ENCODE assay signal across 13 mouse cellular contexts in genomic region chrX:162844447-162845100, GRCm38 (mm10). TPM values are rescaled to one million over a fixed set of nuclear protein-coding genes. Genes with fewer than 3 reads are reported as not detected.
DNase-seq lines count a peak whose midpoint lies in the region; ATAC-seq and TF ChIP-seq lines count a peak whose summit lies in the region.
"Had no signal": no experiment of that assay in that cellular context is flagged by ENCODE, and none has a peak within 500 bp of the region (broad histone marks: within the 10 kb centered on the region; RNA-seq: fewer than 3 reads in every experiment).

No protein-coding gene starts in this region.

- no peak overlapping the region for H3K4me3 ChIP-seq in liver, postnatal 0 days (ENCODE audit: low read depth, low read length)
- H3K4me3 ChIP-seq: midbrain, embryonic 13.5 days; neural tube, embryonic 12.5 days had no signal

- no peaks in the 10 kb centered on the region for H3K4me1 ChIP-seq in liver, postnatal 0 days (ENCODE audit: insufficient read depth)
- H3K4me1 ChIP-seq: midbrain, embryonic 13.5 days; neural tube, embryonic 12.5 days had no signal

- no peak overlapping the region for H3K9ac ChIP-seq in liver, postnatal 0 days (replicated peaks)
- H3K9ac ChIP-seq: forebrain, postnatal 0 days; midbrain, embryonic 13.5 days; neural tube, embryonic 12.5 days had no signal

- H3K4me2 ChIP-seq in liver, postnatal 0 days (ENCODE audit: low read depth, low read length) = no peak overlapping the region
- H3K4me2 ChIP-seq: midbrain, embryonic 13.5 days; neural tube, embryonic 12.5 days had no signal

- peak; percentile 44 for TF ChIP-seq CTCF in liver, postnatal 0 days (IDR thresholded peaks at IDR 0.05; ENCODE audit: low read depth)

- no peaks in the 10 kb centered on the region for H3K9me3 ChIP-seq in liver, postnatal 0 days (ENCODE audit: low read length)
- H3K9me3 ChIP-seq: midbrain, embryonic 13.5 days; neural tube, embryonic 12.5 days had no signal

- H3K36me3 ChIP-seq in liver, postnatal 0 days (replicated peaks; ENCODE audit: insufficient read depth, low read length) = no peaks in the 10 kb centered on the region
- H3K36me3 ChIP-seq: midbrain, embryonic 13.5 days; neural tube, embryonic 12.5 days had no signal

- H3K27ac ChIP-seq in liver, postnatal 0 days (ENCODE audit: low read depth) = no peak overlapping the region
- H3K27ac ChIP-seq: midbrain, embryonic 13.5 days; neural tube, embryonic 12.5 days had no signal

- 67% methylated on average over 8 of the region's 8 CpGs for WGBS in liver, postnatal 0 days (ENCODE audit: insufficient replicate concordance)

- no peak for TF ChIP-seq EP300 in liver, postnatal 0 days (IDR thresholded peaks at IDR 0.05; ENCODE audit: low read depth)

- ATAC-seq in cerebellum, adult (ENCODE audit: insufficient number of reproducible peaks, low FRiP score, low TSS enrichment) = no peak
- ATAC-seq in liver, postnatal 0 days = no peak
- ATAC-seq: forebrain, postnatal 0 days; intestine, embryonic 16.5 days; midbrain, embryonic 13.5 days had no signal

- H3K27me3 ChIP-seq in liver, postnatal 0 days (ENCODE audit: insufficient read depth, low read length) = no peaks in the 10 kb centered on the region
- H3K27me3 ChIP-seq: midbrain, embryonic 13.5 days; neural tube, embryonic 12.5 days had no signal

- DNase-seq in cerebellum, postnatal 14 days = peak; percentile 11 to 44
- DNase-seq in liver, postnatal 0 days = peak; percentile 13
- DNase-seq in liver = no peak
- DNase-seq in ES-CJ7 (ENCODE audit: low read depth, low spot score) = peak; percentile 33
- peak; percentile 4 for DNase-seq in kidney, postnatal 14 days
- DNase-seq in urinary bladder, postnatal 25 days (ENCODE audit: low spot score) = no peak
- no peak for DNase-seq in ovary, postnatal 14 days (ENCODE audit: low spot score)
- DNase-seq: forebrain, postnatal 0 days; thymus, postnatal 14 days had no signal

RNA-seq across cellular contexts. Expression of gene Txlng, which starts 15.3 kb away (rescaled TPM):
- polyA plus RNA-seq in liver, postnatal 0 days (2015; fragmentation: Nextera tagmentation; extraction: Ambion mirVana) = 7.4 and 7.6 TPM in 2 replicates

RNA-seq across cellular contexts. Expression of gene Syap1, which starts 43.7 kb away (rescaled TPM):
- 20.5 and 21.5 TPM in 2 replicates for polyA plus RNA-seq in liver, postnatal 0 days (2015; fragmentation: Nextera tagmentation; extraction: Ambion mirVana)

RNA-seq across cellular contexts. Expression of gene Ctps2, which starts 56.5 kb away (rescaled TPM):
- 49.5 and 54.8 TPM in 2 replicates for polyA plus RNA-seq in liver, postnatal 0 days (2015; fragmentation: Nextera tagmentation; extraction: Ambion mirVana)

Comparison
In these comparisons a context has a peak if more than half of its experiments do, and no peak if none do; other contexts are left out.
1. DNase-seq: peak in cerebellum, postnatal 14 days (2 of 2), liver, postnatal 0 days (single experiment), ES-CJ7 (single experiment) and kidney, postnatal 14 days (single experiment); none in liver (single experiment), urinary bladder, postnatal 25 days (single experiment) and ovary, postnatal 14 days (single experiment).